9 mouse cellular contexts compared by ENCODE assay signal in genomic region chr12:111376826-111377331, GRCm38 (mm10). TPM values are rescaled to one million over a fixed set of nuclear protein-coding genes. Genes with fewer than 3 reads are reported as not detected.
DNase-seq lines count a peak whose midpoint lies in the region; ATAC-seq lines count a peak whose summit lies in the region.
"Had no signal": no experiment of that assay in that cellular context is flagged by ENCODE, and none has a peak within 500 bp of the region (broad histone marks: within the 10 kb centered on the region; RNA-seq: fewer than 3 reads in every experiment).

No protein-coding gene starts in this region.

- WGBS in liver, embryonic 16.5 days (ENCODE audit: insufficient replicate concordance), result under 1% methylated on average over 45 of the region's 49 CpGs
- WGBS in neural tube, embryonic 12.5 days, result under 1% methylated on average over 49 of the region's 49 CpGs

- no peaks in the 10 kb centered on the region for H3K36me3 ChIP-seq in liver, embryonic 16.5 days (ENCODE audit: control insufficient read depth, insufficient read depth)
- H3K36me3 ChIP-seq in neural tube, embryonic 12.5 days, result no peaks in the 10 kb centered on the region

- peaks cover 4% of the 10 kb centered on the region for H3K4me1 ChIP-seq in liver, embryonic 16.5 days (ENCODE audit: control insufficient read depth, low read depth, low read length)
- peaks cover 24% of the 10 kb centered on the region for H3K4me1 ChIP-seq in neural tube, embryonic 12.5 days

- DNase-seq in A20 (ENCODE audit: low read depth, low spot score) (peak; percentile 69), NIH3T3 (ENCODE audit: low read depth) (peak; percentile 52)
- DNase-seq in embryo, embryonic 11 days, result peak; percentile 62
- peak; percentile 79 to 86 for DNase-seq in heart, adult 18-20 months
- peak; percentile 71 for DNase-seq in kidney, adult 18-20 months
- DNase-seq in thymus, postnatal 25 days, result no peak

- H3K4me2 ChIP-seq in liver, embryonic 16.5 days (ENCODE audit: low read depth, low read length), result peak overlapping the region; percentile 69
- H3K4me2 ChIP-seq in neural tube, embryonic 12.5 days (replicated peaks), result peak overlapping the region; percentile 98

- ATAC-seq in liver, embryonic 16.5 days (ENCODE audit: low read depth), result peak; percentile 16
- peak; percentile 22 for ATAC-seq in neural tube, embryonic 12.5 days (ENCODE audit: low FRiP score, low read depth)

- no peaks in the 10 kb centered on the region for H3K9me3 ChIP-seq in liver, embryonic 16.5 days (replicated peaks; ENCODE audit: control insufficient read depth, low read length)
- no peaks in the 10 kb centered on the region for H3K9me3 ChIP-seq in neural tube, embryonic 12.5 days

- peaks cover 43% of the 10 kb centered on the region for H3K27me3 ChIP-seq in liver, embryonic 16.5 days (ENCODE audit: control insufficient read depth, insufficient read depth, low read depth, low read length)
- H3K27me3 ChIP-seq in neural tube, embryonic 12.5 days (replicated peaks), result no peaks in the 10 kb centered on the region

- peak overlapping the region; percentile 72 for H3K4me3 ChIP-seq in liver, embryonic 16.5 days (ENCODE audit: low read depth, low read length)
- peak overlapping the region; percentile 97 for H3K4me3 ChIP-seq in neural tube, embryonic 12.5 days

- H3K9ac ChIP-seq in liver, embryonic 16.5 days (ENCODE audit: low read depth, low read length), result peak overlapping the region; percentile 61
- H3K9ac ChIP-seq in neural tube, embryonic 12.5 days, result peak overlapping the region; percentile 91

- H3K27ac ChIP-seq in liver, embryonic 16.5 days (ENCODE audit: low read length), result peak overlapping the region; percentile 75
- H3K27ac ChIP-seq in neural tube, embryonic 12.5 days, result peak overlapping the region; percentile 91

RNA-seq across cellular contexts. Expression of gene Cdc42bpb, which starts 0.6 kb away (rescaled TPM):
- total RNA-seq in heart, adult 18-20 months (2021), result 10 to 100 TPM; 52.7 to 57.6 TPM
- polyA plus RNA-seq in liver, embryonic 16.5 days (2015; fragmentation: Nextera tagmentation; extraction: Ambion mirVana), result 8.1 and 10.1 TPM in 2 replicates
- 41.7 and 44.9 TPM in 2 replicates for polyA plus RNA-seq in neural tube, embryonic 12.5 days (2016; fragmentation: Nextera tagmentation; extraction: Ambion mirVana)

RNA-seq across cellular contexts. Expression of gene Lbhd2, which starts 29.7 kb away (rescaled TPM):
- not detected for total RNA-seq in heart, adult 18-20 months (2021)
- not detected in 2 replicates for polyA plus RNA-seq in liver, embryonic 16.5 days (2015; fragmentation: Nextera tagmentation; extraction: Ambion mirVana)
- 0.42 and 0.51 TPM in 2 replicates for polyA plus RNA-seq in neural tube, embryonic 12.5 days (2016; fragmentation: Nextera tagmentation; extraction: Ambion mirVana)
- polyA plus RNA-seq: gonadal fat pad, adult 2 months had no signal

RNA-seq across cellular contexts. Expression of gene Exoc3l4, which starts 39.9 kb away (rescaled TPM):
- 1 to 10 TPM; 3.2 to 4.1 TPM for total RNA-seq in heart, adult 18-20 months (2021)
- polyA plus RNA-seq in liver, embryonic 16.5 days (2015; fragmentation: Nextera tagmentation; extraction: Ambion mirVana), result 23.4 and 28.5 TPM in 2 replicates
- polyA plus RNA-seq in neural tube, embryonic 12.5 days (2016; fragmentation: Nextera tagmentation; extraction: Ambion mirVana), result 3.0 and 3.3 TPM in 2 replicates
